Mouse (Mus musculus) liver, postnatal 0 days (tissue): Measurements from ENCODE around the gene Srebf1.

Source experiments
- CTCF ChIP-seq: sonication (generic); IDR thresholded peaks from 2 replicates; pipeline ENCODE4 v1.5.1; 2016; ENCODE audit warnings: antibody characterized with exemption, low read depth
- EP300 ChIP-seq: IDR thresholded peaks from 2 replicates; pipeline ENCODE4 v1.6.1; 2016; ENCODE audit warnings: antibody characterized with exemption, low read depth, mild to moderate bottlenecking

- TF ChIP-seq EP300 (no peak), CTCF (no peak)
Measured at GRCm38 (mm10) chr11:60185396-60186231, 36.8 kb downstream of the Srebf1 start.
